ENCODE assay signal across 9 mouse cellular contexts in the genomic region with DNA sequence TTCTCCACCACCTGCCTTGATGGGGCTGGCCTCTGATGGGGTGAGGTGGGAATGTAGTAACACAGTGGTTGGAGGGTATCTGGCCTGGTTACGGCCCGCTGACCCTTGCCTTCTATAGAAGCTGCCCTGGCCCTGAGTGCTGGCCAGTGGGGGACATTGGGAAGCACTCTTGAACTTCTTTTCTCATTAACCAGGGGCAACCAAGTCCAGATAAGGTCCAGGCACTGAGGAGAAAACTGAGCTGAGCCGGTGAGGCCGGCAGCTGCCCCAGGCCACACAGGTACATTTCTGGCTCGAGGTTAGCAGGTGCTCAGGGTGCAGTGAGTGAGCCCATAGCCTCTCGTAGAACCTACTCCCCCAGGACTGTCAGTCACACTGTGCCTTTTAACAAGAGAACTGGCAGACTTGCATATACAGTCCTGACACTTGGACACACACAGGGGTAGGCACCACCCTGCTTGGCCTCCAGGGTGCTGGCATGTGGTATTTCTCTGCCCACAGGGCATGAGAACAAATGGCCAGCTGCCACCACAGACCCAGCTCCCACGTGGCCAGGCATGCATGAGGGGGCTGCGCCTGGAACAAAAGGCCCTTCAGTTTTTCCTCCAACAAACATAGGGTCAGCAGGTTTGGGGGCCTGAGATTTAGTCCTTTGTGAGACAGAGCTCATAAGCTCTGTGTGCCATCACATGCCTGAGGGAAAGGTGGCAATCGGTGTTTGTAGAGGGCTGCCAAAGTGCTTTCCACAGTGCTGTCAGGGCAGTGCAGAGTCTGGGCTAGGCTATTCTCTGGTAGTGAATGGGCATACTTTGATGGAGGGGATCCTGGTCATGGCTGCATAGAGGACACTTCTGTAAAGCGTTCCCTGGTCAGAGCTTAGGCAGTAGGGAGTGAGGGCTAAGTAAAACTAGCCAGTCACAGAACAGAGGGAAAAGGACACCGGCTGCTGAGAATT. TPM values are rescaled to one million over a fixed set of nuclear protein-coding genes. Genes with fewer than 3 reads are reported as not detected.
DNase-seq lines count a peak whose midpoint lies in the region; ATAC-seq lines count a peak whose summit lies in the region.
"Had no signal": no experiment of that assay in that cellular context is flagged by ENCODE, and none has a peak within 500 bp of the region (broad histone marks: within the 10 kb centered on the region; RNA-seq: fewer than 3 reads in every experiment).

No protein-coding gene starts in this region.

- 55% methylated on average over 11 of the region's 11 CpGs for WGBS in hindbrain, embryonic 14.5 days

- peak; percentile 61; the same call in 1 of the 2 replicates for ATAC-seq in hindbrain, embryonic 14.5 days (ENCODE audit: low FRiP score)

- peak; percentile 27 for DNase-seq in adrenal gland, postnatal 25 days
- DNase-seq in adrenal gland, postnatal 4 days (ENCODE audit: low spot score in 2 of 2): no peak
- peak; percentile 43 for DNase-seq in ovary, adult 18-20 months (ENCODE audit: low spot score)
- DNase-seq in ovary, postnatal 10 days (ENCODE audit: low spot score): no peak
- DNase-seq in hindbrain, embryonic 14.5 days (ENCODE audit: low spot score): no peak
- DNase-seq in layer of hippocampus, postnatal 36 days: peak; percentile 45 to 52
- DNase-seq in thymus, postnatal 10 days (ENCODE audit: low spot score in 2 of 2): no peak
- no peak for DNase-seq in lung, postnatal 10 days

- H3K36me3 ChIP-seq in hindbrain, embryonic 14.5 days (replicated peaks; ENCODE audit: control insufficient read depth, insufficient read depth): no peaks in the 10 kb centered on the region

- no peaks in the 10 kb centered on the region for H3K27me3 ChIP-seq in hindbrain, embryonic 14.5 days (ENCODE audit: control insufficient read depth, insufficient read depth, low read length)

- no peak overlapping the region for H3K4me2 ChIP-seq in hindbrain, embryonic 14.5 days (replicated peaks)

- H3K9ac ChIP-seq in hindbrain, embryonic 14.5 days: no peak overlapping the region

- H3K4me3 ChIP-seq in hindbrain, embryonic 14.5 days (replicated peaks; ENCODE audit: low read length): no peak overlapping the region

- peaks cover 38% of the 10 kb centered on the region for H3K4me1 ChIP-seq in hindbrain, embryonic 14.5 days (replicated peaks; ENCODE audit: control insufficient read depth, insufficient read depth, low read length)

- H3K27ac ChIP-seq in hindbrain, embryonic 14.5 days: peak overlapping the region; percentile 36; the same call in 1 of the 2 replicates

- H3K9me3 ChIP-seq in hindbrain, embryonic 14.5 days (ENCODE audit: control insufficient read depth, low read length): no peaks in the 10 kb centered on the region

RNA-seq across cellular contexts. Expression of a gene that starts 18.3 kb away (rescaled TPM):
- 45.6 and 55.5 TPM in 2 replicates for total RNA-seq in adrenal gland, postnatal 25 days (2021)
- 10 to 100 TPM; 46.0 to 50.4 TPM for total RNA-seq in adrenal gland, postnatal 4 days (2021)
- polyA plus RNA-seq in hindbrain, embryonic 14.5 days (2014; fragmentation: Nextera tagmentation; extraction: Ambion mirVana): 26.8 and 27.9 TPM in 2 replicates
- 10 to 100 TPM; 87.3 to 88.1 TPM for total RNA-seq in layer of hippocampus, postnatal 36 days (2021)

RNA-seq across cellular contexts. Expression of a gene that starts 32.1 kb away (rescaled TPM):
- total RNA-seq in adrenal gland, postnatal 25 days (2021): 65.9 and 68.8 TPM in 2 replicates
- total RNA-seq in adrenal gland, postnatal 4 days (2021): 10 to 100 TPM; 81.9 to 82.9 TPM
- polyA plus RNA-seq in hindbrain, embryonic 14.5 days (2014; fragmentation: Nextera tagmentation; extraction: Ambion mirVana): 41.4 and 46.3 TPM in 2 replicates
- total RNA-seq in layer of hippocampus, postnatal 36 days (2021): 10 to 100 TPM; 54.8 to 57.8 TPM

RNA-seq across cellular contexts. Expression of a gene that starts 41.7 kb away (rescaled TPM):
- 0.67 TPM in 1 of 2 replicates, not detected in the other for total RNA-seq in adrenal gland, postnatal 25 days (2021)
- total RNA-seq in adrenal gland, postnatal 4 days (2021): under 1 TPM; 0.73 TPM
- polyA plus RNA-seq in hindbrain, embryonic 14.5 days (2014; fragmentation: Nextera tagmentation; extraction: Ambion mirVana): 0.40 TPM in 1 of 2 replicates, not detected in the other
- total RNA-seq in layer of hippocampus, postnatal 36 days (2021): under 1 TPM; 0.27 to 0.46 TPM
- total RNA-seq: hematopoietic stem cell, adult 5-6 weeks had no signal

RNA-seq across cellular contexts. Expression of a gene that starts 56.3 kb away (rescaled TPM):
- total RNA-seq in adrenal gland, postnatal 25 days (2021): 21.7 and 26.8 TPM in 2 replicates
- total RNA-seq in adrenal gland, postnatal 4 days (2021): 10 to 100 TPM; 27.1 to 29.2 TPM
- 52.2 and 52.8 TPM in 2 replicates for polyA plus RNA-seq in hindbrain, embryonic 14.5 days (2014; fragmentation: Nextera tagmentation; extraction: Ambion mirVana)
- 10 to 100 TPM; 55.4 to 56.3 TPM for total RNA-seq in layer of hippocampus, postnatal 36 days (2021)

Comparison
In these comparisons a context has a peak if more than half of its experiments do, and no peak if none do; other contexts are left out.
1. DNase-seq: peak in adrenal gland, postnatal 25 days (single experiment), ovary, adult 18-20 months (single experiment) and layer of hippocampus, postnatal 36 days (2 of 2); none in adrenal gland, postnatal 4 days (0 of 2), ovary, postnatal 10 days (single experiment), hindbrain, embryonic 14.5 days (single experiment), thymus, postnatal 10 days (0 of 2) and lung, postnatal 10 days (single experiment).